Mouse (Mus musculus): ENCODE results near the gene Pla2g15.

GRCm38 (mm10) chr8:106106193-106106592, 44.0 kb upstream of the Pla2g15 start:
- TF ChIP-seq CTCF (IDR thresholded peaks at IDR 0.05; ENCODE audit: low read depth) (no peak), EP300 (optimal IDR thresholded peaks at IDR 0.05) (no peak)

Data from stomach, postnatal 0 days (tissue).